Mouse (Mus musculus) spleen, embryonic (tissue): ENCODE data around the gene Robo1.

Experiments
- CTCF ChIA-PET: fragments of 350-600 bp; sonication (Branson Sonifier 250); formaldehyde crosslinking; loops from one replicate; lab custom pipeline; 2022; lab: Charles Lee

The Robo1 gene

GRCm38 (mm10) chr16:72930871-72931270 is 622.8 kb downstream of the Robo1 start:
- CTCF ChIA-PET: no interaction called here

- CTCF ChIA-PET: no interaction called here
Measured at GRCm38 (mm10) chr16:72934908-72935307, 626.8 kb downstream of the Robo1 start.

- CTCF ChIA-PET: no interaction called here
Measured at GRCm38 (mm10) chr16:72937183-72937582, 629.1 kb downstream of the Robo1 start.

GRCm38 (mm10) chr16:72939862-72940261 is 631.8 kb downstream of the Robo1 start:
- CTCF ChIA-PET: no interaction called here

GRCm38 (mm10) chr16:72940786-72941185 is 632.7 kb downstream of the Robo1 start:
- CTCF ChIA-PET: interaction anchor here (0.7 kb wide), 1 partner anchor 16 kb away, joined by 3 read pairs; no protein-coding TSS in a partner anchor

GRCm38 (mm10) chr16:72944403-72944802 is 636.3 kb downstream of the Robo1 start:
- CTCF ChIA-PET: no interaction called here

GRCm38 (mm10) chr16:72951969-72952368 is 643.9 kb downstream of the Robo1 start:
- CTCF ChIA-PET: no interaction called here

- CTCF ChIA-PET: no interaction called here
Measured at GRCm38 (mm10) chr16:72959018-72959702, 651.1 kb downstream of the Robo1 start.

GRCm38 (mm10) chr16:72959823-72960222 is 651.7 kb downstream of the Robo1 start:
- CTCF ChIA-PET: no interaction called here

- CTCF ChIA-PET: no interaction called here
Measured at GRCm38 (mm10) chr16:72963782-72964181, 655.7 kb downstream of the Robo1 start.

GRCm38 (mm10) chr16:72967509-72967908 is 659.4 kb downstream of the Robo1 start:
- CTCF ChIA-PET: no interaction called here

GRCm38 (mm10) chr16:72969990-72970389 is 661.9 kb downstream of the Robo1 start:
- CTCF ChIA-PET: no interaction called here

- CTCF ChIA-PET: no interaction called here
Measured at GRCm38 (mm10) chr16:72973685-72974084, 665.6 kb downstream of the Robo1 start.

- CTCF ChIA-PET: no interaction called here
Measured at GRCm38 (mm10) chr16:72974681-72975080, 666.6 kb downstream of the Robo1 start.

GRCm38 (mm10) chr16:72976849-72977576 is 668.9 kb downstream of the Robo1 start:
- CTCF ChIA-PET: no interaction called here

GRCm38 (mm10) chr16:72979407-72980219 is 671.5 kb downstream of the Robo1 start:
- CTCF ChIA-PET: no interaction called here

- CTCF ChIA-PET: no interaction called here
Measured at GRCm38 (mm10) chr16:72990376-72991167, 682.5 kb downstream of the Robo1 start.

GRCm38 (mm10) chr16:72993189-72993588 is 685.1 kb downstream of the Robo1 start:
- CTCF ChIA-PET: no interaction called here

GRCm38 (mm10) chr16:72993594-72993993 is 685.5 kb downstream of the Robo1 start:
- CTCF ChIA-PET: no interaction called here

- CTCF ChIA-PET: no interaction called here
Measured at GRCm38 (mm10) chr16:72995251-72995954, 687.3 kb downstream of the Robo1 start.
